Mouse (Mus musculus) forebrain, embryonic 11.5 days (tissue): ENCODE results near the gene Plcl1. TPM values are rescaled to one million over a fixed set of nuclear protein-coding genes. Genes with fewer than 3 reads are reported as not detected.

Source experiments
- ATAC-seq: fragments of 200-750 bp; cut with Nextera tagmentation; replicated peaks from 2 replicates; pipeline ENCODE4 v1.8.0; 2017; ENCODE audit warnings: moderate TSS enrichment; ENCODE audit not compliant: low FRiP score
- DNase-seq: peaks from one replicate; pipeline ENCODE4 v3.0.0-alpha.2; 2017; ENCODE audit warnings: low spot score
- H3K27ac ChIP-seq: fragments of 300-500 bp; sonication (generic); 2 replicates; pipeline ENCODE4 v1.5.1; 2014; ENCODE audit warnings: low read depth, low read length
- H3K27me3 ChIP-seq: fragments of 300-500 bp; sonication (generic); 2 replicates; pipeline ENCODE4 v1.6.1; 2014; ENCODE audit warnings: mild to moderate bottlenecking, low read length, mixed read lengths; ENCODE audit not compliant: control insufficient read depth, insufficient read depth
- H3K36me3 ChIP-seq: fragments of 300-500 bp; sonication (generic); 2 replicates; pipeline ENCODE4 v1.6.1; 2014; ENCODE audit warnings: mild to moderate bottlenecking, low read length, moderate library complexity, mixed read lengths; ENCODE audit not compliant: control insufficient read depth, insufficient read depth
- H3K4me1 ChIP-seq: fragments of 300-500 bp; sonication (generic); replicated peaks from 2 replicates; pipeline ENCODE4 v1.6.1; 2014; ENCODE audit warnings: low read length, mixed read lengths; ENCODE audit not compliant: control insufficient read depth, insufficient read depth
- H3K4me2 ChIP-seq: fragments of 300-500 bp; sonication (generic); 2 replicates; pipeline ENCODE4 v1.6.1; 2014; ENCODE audit warnings: low read depth, mild to moderate bottlenecking, low read length, moderate library complexity, mixed read lengths; ENCODE audit not compliant: severe bottlenecking
- H3K4me3 ChIP-seq: fragments of 300-500 bp; sonication (generic); 2 replicates; pipeline ENCODE4 v1.5.1; 2014; ENCODE audit warnings: low read depth, low read length
- H3K9ac ChIP-seq: fragments of 300-500 bp; sonication (generic); 2 replicates; pipeline ENCODE4 v1.6.1; 2014; ENCODE audit warnings: low read length
- H3K9me3 ChIP-seq: fragments of 300-500 bp; sonication (generic); 2 replicates; pipeline ENCODE4 v1.6.1; 2016; ENCODE audit warnings: low read length, mixed read lengths; ENCODE audit not compliant: control insufficient read depth
- WGBS: fragments of 180-500 bp; shearing (Covaris S2); extraction: QIAGEN DNeasy Blood & Tissue Kit; methylation state at CpG from one replicate; pipeline ENCODE4 v1.1.7; 2014; 5-methylcytosine and 5-hydroxymethylcytosine counted together
- polyA plus RNA-seq: library from polyadenylated mRNA; unstranded; fragments of >200 nt; fragmentation: Nextera tagmentation; extraction: Ambion mirVana; gene quantifications from 2 replicates; pipeline ENCODE4 v1.2.1, GENCODE M21; 2014

Gene Plcl1
- polyA plus RNA-seq, 1 experiment from 2014 or later: 2.2 TPM

DNA sequence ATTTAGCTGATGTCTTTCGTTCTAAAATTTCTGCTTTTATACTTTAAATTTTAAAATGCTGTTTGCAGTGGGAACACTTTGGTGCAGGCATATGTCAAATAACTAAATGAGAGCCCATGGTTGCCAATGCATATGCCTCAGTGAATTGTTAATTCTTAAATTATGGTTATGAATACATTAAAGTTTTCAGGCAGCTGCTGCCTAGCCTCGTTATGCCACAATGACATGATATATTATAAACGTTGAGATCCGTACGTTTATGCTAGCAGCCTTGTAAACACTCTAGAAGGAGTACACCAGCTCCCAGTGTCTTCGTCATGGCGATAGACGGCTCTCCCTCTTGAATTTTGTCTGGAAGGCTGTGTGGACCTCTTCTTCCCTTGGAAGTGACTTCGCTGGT is 154.3 kb downstream of the Plcl1 start:
- ATAC-seq (no peak), DNase-seq (no peak)
- Histone ChIP-seq H3K9ac (no peak overlapping the region), H3K4me3 (no peak overlapping the region), H3K27ac (no peak overlapping the region), H3K9me3 (no peaks in the 10 kb centered on the region), H3K4me2 (no peak overlapping the region), H3K36me3 (no peaks in the 10 kb centered on the region), H3K4me1 (no peaks in the 10 kb centered on the region), H3K27me3 (no peaks in the 10 kb centered on the region)
- 90% methylated on average over 9 of the region's 9 CpGs for WGBS

DNA sequence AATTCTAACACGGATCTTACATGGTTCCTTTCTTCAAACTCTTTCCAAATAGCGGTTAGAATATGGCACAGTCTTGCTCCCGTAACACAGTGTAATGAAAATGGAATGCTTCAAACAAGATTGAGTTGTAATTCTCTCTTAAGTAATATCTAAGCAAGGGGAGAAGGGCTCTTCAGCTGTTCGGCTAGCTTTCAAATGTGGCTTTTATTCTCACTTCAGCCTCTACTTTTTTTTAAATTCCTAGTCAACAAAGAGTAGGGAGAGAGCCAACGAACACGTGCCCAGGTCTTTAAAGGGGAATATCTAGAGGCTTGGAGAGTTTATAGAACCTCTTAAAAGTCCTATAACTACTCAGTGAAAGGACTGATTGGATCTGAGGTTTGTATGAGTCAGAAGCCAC is 160.2 kb downstream of the Plcl1 start:
- WGBS: 75% methylated on average over 6 of the region's 6 CpGs
- H3K36me3 ChIP-seq: no peaks in the 10 kb centered on the region
- no peaks in the 10 kb centered on the region for H3K27me3 ChIP-seq
- ATAC-seq (no peak), DNase-seq (no peak)
- H3K4me3 ChIP-seq: no peak overlapping the region
- H3K27ac ChIP-seq: no peak overlapping the region
- no peak overlapping the region for H3K9ac ChIP-seq
- H3K4me2 ChIP-seq: no peak overlapping the region
- H3K9me3 ChIP-seq: no peaks in the 10 kb centered on the region
- H3K4me1 ChIP-seq: no peaks in the 10 kb centered on the region

DNA sequence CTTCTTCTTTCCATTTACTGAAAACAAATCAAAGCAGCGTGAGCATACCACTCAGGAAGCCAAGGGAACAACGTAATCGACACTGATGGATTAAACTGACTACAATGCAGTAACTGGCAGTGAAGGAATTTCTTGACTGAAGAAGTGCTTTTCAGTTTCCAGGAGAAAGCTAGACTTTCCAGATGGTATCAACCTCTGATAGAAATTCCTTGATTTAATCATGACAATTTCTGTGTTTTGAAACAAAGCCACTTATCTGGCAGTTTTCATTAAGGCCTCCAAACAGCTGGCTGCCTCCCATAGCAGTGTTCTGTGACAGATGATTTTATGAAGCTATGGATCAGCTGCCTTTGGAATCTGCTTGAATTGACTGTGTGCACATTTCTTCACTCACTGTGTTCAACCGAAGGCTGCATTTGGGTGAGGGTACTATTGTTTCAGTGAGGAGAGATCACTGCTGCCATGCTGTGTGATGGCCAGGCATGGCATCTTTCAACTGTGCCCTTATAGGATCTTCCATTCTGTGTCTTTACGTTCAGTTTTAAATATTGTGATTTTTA is 162.2 kb downstream of the Plcl1 start:
- 80% methylated on average over 5 of the region's 5 CpGs for WGBS
- Histone ChIP-seq H3K4me1 (no peaks in the 10 kb centered on the region), H3K36me3 (no peaks in the 10 kb centered on the region), H3K9ac (no peak overlapping the region), H3K4me3 (no peak overlapping the region), H3K27me3 (no peaks in the 10 kb centered on the region), H3K27ac (no peak overlapping the region), H3K9me3 (no peaks in the 10 kb centered on the region), H3K4me2 (no peak overlapping the region)
- ATAC-seq: no peak
- no peak for DNase-seq

DNA sequence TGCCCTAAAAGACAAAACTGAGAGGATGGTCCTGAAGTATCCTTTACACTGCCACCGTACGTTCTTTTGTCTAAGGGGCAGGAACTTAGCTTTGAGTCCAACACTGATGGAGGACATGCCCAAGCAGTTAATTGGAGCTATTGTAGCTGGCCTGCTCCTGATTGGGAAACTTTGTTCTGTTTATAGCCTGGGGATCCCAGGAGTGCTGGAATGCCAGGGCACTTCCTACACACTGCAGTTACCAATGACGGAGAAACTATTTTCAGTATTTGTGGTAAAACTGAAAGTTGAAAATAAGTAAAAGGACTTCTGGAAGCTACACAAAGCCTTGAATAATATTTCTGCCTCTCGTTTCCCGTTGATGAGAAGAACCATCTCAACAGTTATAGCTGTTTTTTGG is 164.5 kb downstream of the Plcl1 start:
- Histone ChIP-seq H3K27me3 (no peaks in the 10 kb centered on the region), H3K27ac (no peak overlapping the region), H3K9ac (no peak overlapping the region), H3K36me3 (no peaks in the 10 kb centered on the region), H3K4me2 (no peak overlapping the region), H3K4me3 (no peak overlapping the region), H3K9me3 (no peaks in the 10 kb centered on the region), H3K4me1 (no peaks in the 10 kb centered on the region)
- ATAC-seq (no peak), DNase-seq (no peak)
- 72% methylated on average over 5 of the region's 5 CpGs for WGBS

DNA sequence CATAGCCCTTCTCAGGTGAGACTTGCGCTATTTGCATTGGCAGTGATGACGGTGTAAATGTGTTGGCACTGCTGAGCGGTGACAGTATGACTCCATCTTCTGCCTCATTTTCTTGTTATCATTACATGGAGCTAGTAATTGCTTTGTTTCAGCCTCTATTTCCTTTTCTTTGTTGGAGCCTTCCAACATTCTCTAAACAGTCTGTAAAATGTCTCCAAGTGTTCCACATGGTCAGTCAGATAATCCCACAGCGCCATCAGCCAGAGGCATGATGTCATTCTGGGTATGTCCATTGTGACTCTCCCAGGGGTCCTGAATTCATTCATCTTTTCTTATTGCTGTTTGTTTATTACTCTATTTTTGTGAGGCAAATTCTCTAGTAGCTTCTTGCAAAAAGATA is 165.7 kb downstream of the Plcl1 start:
- no peaks in the 10 kb centered on the region for H3K36me3 ChIP-seq
- WGBS: 95% methylated on average over 4 of the region's 4 CpGs
- no peak overlapping the region for H3K4me3 ChIP-seq
- no peaks in the 10 kb centered on the region for H3K4me1 ChIP-seq
- H3K4me2 ChIP-seq: no peak overlapping the region
- no peak overlapping the region for H3K9ac ChIP-seq
- no peak overlapping the region for H3K27ac ChIP-seq
- no peaks in the 10 kb centered on the region for H3K27me3 ChIP-seq
- ATAC-seq (no peak), DNase-seq (no peak)
- H3K9me3 ChIP-seq: no peaks in the 10 kb centered on the region

DNA sequence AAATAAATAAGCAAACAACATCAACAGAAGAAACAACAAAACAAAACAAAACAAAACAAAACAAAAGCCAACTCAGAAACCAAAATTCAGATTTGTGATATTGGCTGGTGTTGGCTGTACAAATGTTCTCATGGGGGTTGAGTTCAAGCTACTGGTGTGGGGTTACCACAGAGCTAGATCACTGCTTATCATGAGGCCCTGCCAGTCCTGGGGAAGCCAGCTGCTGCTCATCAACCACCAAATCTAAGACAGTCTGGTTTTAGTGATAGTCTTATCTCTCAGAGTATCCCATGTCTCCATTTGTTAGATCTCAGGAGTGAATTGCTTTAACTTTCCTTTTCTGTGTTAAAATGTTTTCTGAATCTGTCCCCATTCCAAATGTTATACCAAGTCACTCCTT is 166.5 kb downstream of the Plcl1 start:
- no peak for DNase-seq
- no peak for ATAC-seq
- no peak overlapping the region for H3K4me3 ChIP-seq

DNA sequence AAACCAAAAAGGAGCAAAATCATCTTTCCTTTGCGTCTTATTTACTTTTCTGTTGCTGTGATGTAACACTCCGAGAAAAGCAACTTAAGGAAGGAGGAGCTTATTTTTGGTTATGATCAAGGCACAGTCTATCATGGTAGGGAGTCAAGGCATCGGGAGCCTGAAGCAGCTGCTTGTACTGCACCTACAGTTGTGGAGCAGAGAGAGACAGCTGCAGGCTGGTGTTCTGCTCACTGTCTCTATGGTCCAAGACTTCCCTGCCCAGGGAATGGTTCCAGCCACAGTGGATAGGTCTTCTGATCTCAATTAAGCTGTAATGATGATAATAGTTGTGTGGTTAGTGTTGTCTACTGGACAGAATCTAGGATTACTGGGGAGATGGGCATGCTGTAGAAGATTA is 166.9 kb downstream of the Plcl1 start:
- WGBS: 90% methylated on average over 3 of the region's 3 CpGs
- ATAC-seq (no peak), DNase-seq (no peak)
- Histone ChIP-seq H3K4me3 (no peak overlapping the region), H3K27ac (no peak overlapping the region), H3K4me1 (no peaks in the 10 kb centered on the region), H3K9me3 (no peaks in the 10 kb centered on the region), H3K36me3 (no peaks in the 10 kb centered on the region), H3K27me3 (no peaks in the 10 kb centered on the region), H3K9ac (no peak overlapping the region), H3K4me2 (no peak overlapping the region)

More for the DNA sequence above, 166.5 kb downstream of the Plcl1 start:
- Histone ChIP-seq H3K4me2 (no peak overlapping the region), H3K27me3 (no peaks in the 10 kb centered on the region), H3K27ac (no peak overlapping the region), H3K9me3 (no peaks in the 10 kb centered on the region), H3K9ac (no peak overlapping the region), H3K4me1 (no peaks in the 10 kb centered on the region), H3K36me3 (no peaks in the 10 kb centered on the region)

DNA sequence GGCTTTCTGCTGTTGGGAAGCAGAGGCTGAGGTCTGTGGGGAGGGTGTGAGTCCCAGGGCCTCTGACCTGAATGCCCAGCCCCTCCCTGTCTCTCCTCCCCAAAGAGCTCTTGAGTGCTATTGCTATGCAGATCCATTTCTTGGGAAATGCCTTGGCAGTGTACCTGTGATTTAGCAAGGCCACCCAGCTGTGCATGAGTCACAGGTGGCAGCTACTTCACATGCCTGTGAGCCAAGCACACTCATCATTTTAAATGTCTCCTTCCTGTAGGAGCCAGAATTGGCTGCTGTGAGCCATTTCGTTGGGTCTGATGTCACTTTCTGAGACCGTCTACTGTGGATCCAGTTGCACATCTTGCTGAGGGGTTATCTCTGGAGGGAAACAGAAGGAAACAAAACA is 170.2 kb downstream of the Plcl1 start:
- H3K27me3 ChIP-seq: no peaks in the 10 kb centered on the region
- no peak overlapping the region for H3K4me2 ChIP-seq
- H3K4me3 ChIP-seq: no peak overlapping the region
- no peaks in the 10 kb centered on the region for H3K36me3 ChIP-seq
- H3K9ac ChIP-seq: no peak overlapping the region
- no peaks in the 10 kb centered on the region for H3K9me3 ChIP-seq
- WGBS: 65% methylated on average over 2 of the region's 2 CpGs
- DNase-seq: no peak
- H3K27ac ChIP-seq: no peak overlapping the region
- no peak for ATAC-seq
- H3K4me1 ChIP-seq: no peaks in the 10 kb centered on the region

DNA sequence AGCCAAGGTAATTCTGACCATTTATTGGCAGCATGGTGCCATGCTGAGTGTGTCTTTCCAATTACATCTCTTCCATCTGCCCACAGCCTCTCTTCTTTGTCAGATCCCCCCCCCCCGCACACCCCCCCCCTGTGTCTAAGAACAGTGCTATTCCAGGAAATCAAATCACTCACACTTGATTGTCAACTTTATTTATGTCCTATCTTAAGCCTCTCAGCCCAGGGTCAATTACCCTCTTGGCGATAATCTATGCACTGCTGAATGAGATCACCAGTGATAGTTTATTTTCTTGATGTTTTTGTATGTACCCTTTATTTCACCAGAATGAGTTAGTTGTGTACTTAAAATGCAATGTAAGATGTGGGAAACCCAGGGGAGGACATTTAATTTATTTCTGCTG is 176.0 kb downstream of the Plcl1 start:
- ATAC-seq: no peak
- no peak overlapping the region for H3K9ac ChIP-seq

More for the DNA sequence above, 176.0 kb downstream of the Plcl1 start:
- Histone ChIP-seq H3K4me1 (no peaks in the 10 kb centered on the region), H3K36me3 (no peaks in the 10 kb centered on the region), H3K27ac (no peak overlapping the region), H3K4me2 (no peak overlapping the region), H3K4me3 (no peak overlapping the region), H3K27me3 (no peaks in the 10 kb centered on the region), H3K9me3 (no peaks in the 10 kb centered on the region)
- 78% methylated on average over 2 of the region's 2 CpGs for WGBS
- DNase-seq: no peak
